Mouse (Mus musculus) olfactory bulb, adult 2 months (tissue): Measurements from ENCODE around the gene Mbd6.

Experiments
- CTCF ChIP-seq: fragments of 200-500 bp; IDR thresholded peaks from 2 replicates; pipeline ENCODE4 v1.5.1; 2012; ENCODE audit warnings: low read depth, mild to moderate bottlenecking, low read length, moderate library complexity; ENCODE audit not compliant: insufficient read depth
- POLR2A ChIP-seq: fragments of 200-500 bp; IDR thresholded peaks from 2 replicates; pipeline ENCODE4 v1.6.1; 2012; ENCODE audit warnings: mild to moderate bottlenecking, low read depth, low read length, moderate library complexity; ENCODE audit not compliant: insufficient read depth

DNA sequence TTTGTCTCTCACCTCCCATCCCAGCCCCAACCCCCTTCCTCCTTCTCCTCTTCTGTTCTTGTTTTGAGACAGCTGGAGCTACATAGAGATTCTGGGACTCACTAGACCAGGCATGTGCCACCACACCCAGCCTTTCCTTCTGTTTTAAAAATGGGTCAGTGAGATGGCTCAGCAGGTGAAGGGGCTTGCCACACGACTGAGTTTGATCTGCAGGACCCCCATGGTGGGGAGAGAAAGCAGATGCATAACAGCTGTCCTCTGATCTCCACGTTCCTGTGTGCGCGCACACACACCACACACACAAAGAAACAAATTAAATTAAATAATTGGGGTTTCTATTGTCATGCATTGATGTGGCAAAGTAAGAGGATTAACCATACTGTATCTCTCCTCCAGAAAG is 23.8 kb downstream of the Mbd6 start:
- no peak for TF ChIP-seq CTCF
- TF ChIP-seq POLR2A = no peak
